Mouse (Mus musculus): Measurements from ENCODE around the gene Ifi35.

DNA sequence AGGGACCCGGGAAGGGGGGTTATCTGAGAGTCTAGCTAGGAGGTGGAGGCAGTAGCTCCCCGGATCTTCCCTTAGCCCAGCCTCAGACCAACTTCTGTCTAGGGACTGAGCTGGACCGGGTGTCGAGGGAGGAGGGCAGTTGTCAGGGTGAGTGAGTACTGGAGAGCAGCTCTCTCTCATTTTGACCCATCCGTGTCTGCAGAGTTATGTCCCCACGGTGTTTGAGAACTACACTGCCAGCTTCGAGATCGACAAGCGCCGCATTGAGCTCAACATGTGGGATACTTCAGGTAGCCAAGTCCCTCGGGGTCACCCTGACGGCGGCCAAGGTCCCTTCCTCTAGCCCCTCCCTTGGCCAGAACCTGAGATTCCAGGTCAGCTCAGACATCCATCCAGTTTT is 20.5 kb downstream of the Ifi35 start:
- TF ChIP-seq ZC3H11A (IDR thresholded peaks at IDR 0.05; ENCODE audit: borderline replicate concordance, low read depth, low read length) (no peak), CHD2 (IDR thresholded peaks at IDR 0.05; ENCODE audit: low read depth, low read length) (no peak), ZNF384 (IDR thresholded peaks at IDR 0.05; ENCODE audit: low read depth, low read length) (no peak), MAFK (IDR thresholded peaks at IDR 0.05; ENCODE audit: insufficient read depth, low read depth, low read length) (no peak), HCFC1 (IDR thresholded peaks at IDR 0.05; ENCODE audit: borderline replicate concordance, insufficient read depth, low read length) (no peak)

All from ES-E14 (cell line).